Mouse (Mus musculus) frontal cortex, postnatal 25 days (tissue): ENCODE results near the gene Tcl1b1.
"Not testable (repeated sequence)": the region's sequence is repeated elsewhere in the genome, so short reads cannot be mapped to it uniquely, and the experiment has no call there.

Experiments used
- DNase-seq, 2 experiments: peaks; one replicate each; pipeline ENCODE4 v3.0.0; 2022; ENCODE audit warnings: low spot score in 2 of 2

The Tcl1b1 gene

GRCm38 (mm10) chr12:105159390-105159789, at the start of gene Tcl1b1:
Gene Tcl1b1, plus strand, starts transcription at chr12:105159690.
- no peak for DNase-seq

- DNase-seq = no peak
These were observed 49.7 kb upstream of the Tcl1b1 start for GRCm38 (mm10) chr12:105109812-105110211.

GRCm38 (mm10) chr12:105112321-105112988, 47.0 kb upstream of the Tcl1b1 start:
- DNase-seq = no peak

GRCm38 (mm10) chr12:105116648-105117047, 42.8 kb upstream of the Tcl1b1 start:
- no peak for DNase-seq

- no peak for DNase-seq
These were observed 34.1 kb upstream of the Tcl1b1 start for GRCm38 (mm10) chr12:105125362-105125761.

GRCm38 (mm10) chr12:105126516-105126915, 33.0 kb upstream of the Tcl1b1 start:
- DNase-seq = no peak

- DNase-seq = no peak
These were observed 31.9 kb upstream of the Tcl1b1 start for GRCm38 (mm10) chr12:105127607-105128006.

GRCm38 (mm10) chr12:105129494-105130205, 29.8 kb upstream of the Tcl1b1 start:
- DNase-seq = not testable (repeated sequence)

GRCm38 (mm10) chr12:105134167-105134566, 25.3 kb upstream of the Tcl1b1 start:
- not testable (repeated sequence) for DNase-seq

GRCm38 (mm10) chr12:105134826-105135225, 24.7 kb upstream of the Tcl1b1 start:
- DNase-seq = not testable (repeated sequence)

- not testable (repeated sequence) for DNase-seq
These were observed 21.8 kb upstream of the Tcl1b1 start for GRCm38 (mm10) chr12:105137729-105138128.

GRCm38 (mm10) chr12:105143096-105143495, 16.4 kb upstream of the Tcl1b1 start:
- DNase-seq = no peak

GRCm38 (mm10) chr12:105144928-105145327, 14.6 kb upstream of the Tcl1b1 start:
- DNase-seq = not testable (repeated sequence)

GRCm38 (mm10) chr12:105145714-105146113, 13.8 kb upstream of the Tcl1b1 start, which contains the start of gene Tcl1b2:
Gene Tcl1b2, plus strand, starts transcription at chr12:105146014.
- no peak for DNase-seq

GRCm38 (mm10) chr12:105155286-105155685, 4.2 kb upstream of the Tcl1b1 start:
- DNase-seq = not testable (repeated sequence)

GRCm38 (mm10) chr12:105158842-105159241, 648 bp upstream of the Tcl1b1 start:
- DNase-seq = no peak

GRCm38 (mm10) chr12:105166734-105167133, 7.2 kb downstream of the Tcl1b1 start:
- DNase-seq = no peak

- no peak for DNase-seq
These were observed 13.9 kb downstream of the Tcl1b1 start for GRCm38 (mm10) chr12:105173366-105173765.

GRCm38 (mm10) chr12:105174318-105174717, 14.8 kb downstream of the Tcl1b1 start:
- peak; percentile 35 to 48 for DNase-seq

GRCm38 (mm10) chr12:105176044-105176443, 16.6 kb downstream of the Tcl1b1 start, which contains the start of gene Tcl1b5:
Gene Tcl1b5, plus strand, starts transcription at chr12:105176344.
- not testable (repeated sequence) for DNase-seq

- not testable (repeated sequence) for DNase-seq
These were observed 21.7 kb downstream of the Tcl1b1 start for GRCm38 (mm10) chr12:105181040-105181644.

GRCm38 (mm10) chr12:105188980-105189379, 29.5 kb downstream of the Tcl1b1 start:
- DNase-seq = peak; percentile 5
